Mouse (Mus musculus) brain, embryonic 14.5 days (tissue): ENCODE results near the gene Atrip.

Experiments
- CTCF ChIP-seq: fragments of 200-500 bp; IDR thresholded peaks from 2 replicates; pipeline ENCODE4 v1.5.1; 2012; ENCODE audit warnings: inconsistent platforms, mild to moderate bottlenecking, moderate library complexity, borderline replicate concordance; ENCODE audit not compliant: insufficient read depth, insufficient read length; ENCODE audit errors: extremely low read depth
- POLR2A ChIP-seq: fragments of 200-500 bp; IDR thresholded peaks from 2 replicates; pipeline ENCODE4 v1.6.1; 2012; ENCODE audit warnings: mild to moderate bottlenecking, inconsistent platforms, borderline replicate concordance; ENCODE audit not compliant: poor library complexity, insufficient read depth, insufficient read length, severe bottlenecking; ENCODE audit errors: extremely low read depth

GRCm38 (mm10) chr9:109098969-109099368 lies 25.0 kb upstream of the Atrip start:
- TF ChIP-seq POLR2A (no peak), CTCF (no peak)
